8 mouse cellular contexts compared by ENCODE assay signal in the genomic region with DNA sequence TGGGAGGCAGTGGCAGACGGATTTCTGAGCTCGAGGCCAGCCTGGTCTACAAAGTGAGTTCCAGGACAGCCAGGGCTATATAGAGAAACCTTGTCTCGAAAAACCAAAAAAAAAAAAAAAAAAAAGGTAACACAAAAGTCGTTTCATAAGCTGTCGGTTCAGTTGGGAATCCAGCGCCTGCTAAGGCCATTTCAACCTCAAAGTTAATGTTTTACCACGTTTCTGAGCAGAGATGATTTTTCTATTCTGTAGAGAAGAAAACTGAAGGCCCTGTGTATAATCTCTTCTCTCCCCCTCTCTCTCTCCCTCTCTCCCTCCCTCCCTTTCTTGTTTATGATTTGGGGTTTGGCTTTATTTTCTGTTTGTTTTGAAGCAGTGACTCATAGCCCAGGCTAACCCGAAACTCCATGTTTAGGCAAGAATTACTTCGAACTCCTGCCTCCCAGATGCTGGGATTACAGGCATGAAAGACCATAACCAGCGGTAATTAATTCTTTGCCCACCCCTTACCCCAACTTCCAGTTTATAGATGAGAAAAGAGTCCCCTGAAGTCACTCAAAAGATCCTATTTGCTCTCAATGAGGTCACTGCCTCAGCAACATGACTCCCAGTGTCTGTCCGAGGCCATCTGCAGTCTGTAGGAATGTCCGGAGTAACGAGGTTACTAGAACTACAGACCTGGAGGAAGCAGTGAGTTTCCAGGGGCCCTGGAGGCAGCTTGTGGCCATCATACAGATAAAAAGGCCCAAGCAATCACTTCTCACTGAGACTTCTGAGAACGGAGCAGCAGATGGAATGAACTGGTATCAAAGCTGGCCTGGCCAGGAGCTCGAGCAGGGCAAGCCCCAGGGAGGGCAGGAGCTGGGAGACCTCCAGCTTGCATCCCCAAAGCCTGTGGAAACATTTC. TPM values are rescaled to one million over a fixed set of nuclear protein-coding genes. Genes with fewer than 3 reads are reported as not detected.
DNase-seq lines count a peak whose midpoint lies in the region; ATAC-seq and TF ChIP-seq lines count a peak whose summit lies in the region.

No protein-coding gene starts in this region.

- no peaks in the 10 kb centered on the region for H3K9me3 ChIP-seq in hindbrain, embryonic 16.5 days (ENCODE audit: control insufficient read depth, low read length)

- H3ac ChIP-seq in myocyte (ENCODE audit: control insufficient read depth, insufficient read length) = no peak overlapping the region

- H3K4me1 ChIP-seq in kidney, adult 2 months (ENCODE audit: control insufficient read depth, insufficient read depth, low read length) = peaks cover 13% of the 10 kb centered on the region
- 0 out of 2 replicates have a peak, but pooled peaks cover 2% of the 10 kb centered on the region for H3K4me1 ChIP-seq in cortical plate, adult 2 months (ENCODE audit: control insufficient read depth, insufficient read depth, low read length)
- peaks cover 22% of the 10 kb centered on the region for H3K4me1 ChIP-seq in hindbrain, embryonic 16.5 days (ENCODE audit: control insufficient read depth, insufficient read depth, low read depth, low read length)

- no peaks in the 10 kb centered on the region for H3K36me3 ChIP-seq in kidney, adult 2 months (ENCODE audit: control insufficient read depth, insufficient read depth, low read length)
- H3K36me3 ChIP-seq in hindbrain, embryonic 16.5 days (ENCODE audit: control insufficient read depth, insufficient read depth, low read length) = peaks cover 3% of the 10 kb centered on the region; the same call in 1 of the 2 replicates
- no peaks in the 10 kb centered on the region for H3K36me3 ChIP-seq in myocyte (ENCODE audit: control insufficient read depth, insufficient read depth)

- DNase-seq in kidney, adult 2 months = peak; percentile 73
- no peak for DNase-seq in kidney, postnatal 10 days
- no peak for DNase-seq in layer of hippocampus, adult 9-10 months (ENCODE audit: low spot score)
- no peak for DNase-seq in adrenal gland, postnatal 10 days
- no peak for DNase-seq in adrenal gland, adult 8-10 months

- H3K4me3 ChIP-seq in kidney, adult 2 months (ENCODE audit: insufficient read depth, low read depth, low read length) = peak overlapping the region; percentile 30
- H3K4me3 ChIP-seq in cortical plate, adult 2 months (ENCODE audit: insufficient read depth, low read length) = peak overlapping the region; percentile 76; the same call in 1 of the 2 replicates
- H3K4me3 ChIP-seq in hindbrain, embryonic 16.5 days (ENCODE audit: low read length) = peak overlapping the region; percentile 90
- H3K4me3 ChIP-seq in myocyte = peak overlapping the region; percentile 83

- peak overlapping the region; percentile 80 for H3K27ac ChIP-seq in kidney, adult 2 months (ENCODE audit: insufficient read depth, low read depth, low read length)
- 0 out of 2 replicates have a peak overlapping the region, but pooled peaks have one; percentile 32 for H3K27ac ChIP-seq in cortical plate, adult 2 months (ENCODE audit: insufficient read depth, low read length)
- peak overlapping the region; percentile 13; the same call in 1 of the 2 replicates for H3K27ac ChIP-seq in hindbrain, embryonic 16.5 days (ENCODE audit: low read depth, low read length)

- H3K27me3 ChIP-seq in kidney, adult 2 months (replicated peaks; ENCODE audit: control insufficient read depth, insufficient read depth, low read length) = no peaks in the 10 kb centered on the region
- H3K27me3 ChIP-seq in hindbrain, embryonic 16.5 days (replicated peaks; ENCODE audit: control insufficient read depth, insufficient read depth, low read length) = no peaks in the 10 kb centered on the region
- no peaks in the 10 kb centered on the region for H3K27me3 ChIP-seq in myocyte (ENCODE audit: control insufficient read depth, insufficient read depth, insufficient read length)

- TF ChIP-seq POLR2A in kidney, adult 2 months (IDR thresholded peaks at IDR 0.05; ENCODE audit: low read depth, low read length) = no peak
- TF ChIP-seq POLR2A in cortical plate, adult 2 months (IDR thresholded peaks at IDR 0.05; ENCODE audit: extremely low read depth, insufficient read depth, low read length) = no peak
- TF ChIP-seq POLR2A in myocyte (IDR thresholded peaks at IDR 0.05; ENCODE audit: insufficient read length, low read depth) = no peak

- H3K4me2 ChIP-seq in hindbrain, embryonic 16.5 days (ENCODE audit: low read length) = peak overlapping the region; percentile 77
- H3K4me2 ChIP-seq in myocyte (ENCODE audit: low read depth) = peak overlapping the region; percentile 84

- H3K79me2 ChIP-seq in myocyte (ENCODE audit: control insufficient read depth, insufficient read depth) = peaks cover 21% of the 10 kb centered on the region

- 26% methylated on average over 15 of the region's 15 CpGs for WGBS in kidney, adult 2 months
- WGBS in hindbrain, embryonic 16.5 days = 44% methylated on average over 15 of the region's 15 CpGs

- TF ChIP-seq CTCF in kidney, adult 2 months (conservative IDR thresholded peaks at IDR 0.05; ENCODE audit: insufficient read depth, insufficient read length, low read depth, low read length) = no peak
- TF ChIP-seq CTCF in cortical plate, adult 2 months (IDR thresholded peaks at IDR 0.05; ENCODE audit: extremely low read depth, insufficient read depth, low read length) = no peak

- no peak overlapping the region for H3K9ac ChIP-seq in hindbrain, embryonic 16.5 days (ENCODE audit: low read depth, low read length)

- ATAC-seq in hindbrain, embryonic 16.5 days = no peak

TF ChIP-seq in myocyte, 11 proteins besides CTCF, POLR2A, EP300 and RAD21:
- TF ChIP-seq CEBPB (IDR thresholded peaks at IDR 0.05; ENCODE audit: insufficient read depth, poor library complexity, severe bottlenecking) = no peak
- no peak for TF ChIP-seq SRF (IDR thresholded peaks at IDR 0.05; ENCODE audit: control insufficient read depth, insufficient read length, low read depth)
- TF ChIP-seq MAX (IDR thresholded peaks at IDR 0.05; ENCODE audit: low read depth) = no peak
- no peak for TF ChIP-seq MYOG (IDR thresholded peaks at IDR 0.05; ENCODE audit: control insufficient read depth in 1 of 3, insufficient read depth in 1 of 3, insufficient read length in 2 of 3, low read depth in 2 of 3)
- TF ChIP-seq USF1 (IDR thresholded peaks at IDR 0.05; ENCODE audit: low read depth) = no peak
- TF ChIP-seq POLR2AphosphoS2 (IDR thresholded peaks at IDR 0.05; ENCODE audit: insufficient read length, low read depth) = no peak
- TF ChIP-seq TCF12 (IDR thresholded peaks at IDR 0.05; ENCODE audit: insufficient read depth, poor library complexity, severe bottlenecking) = no peak
- no peak for TF ChIP-seq MYOD1 (IDR thresholded peaks at IDR 0.05; ENCODE audit: control insufficient read depth in 1 of 3, insufficient read length in 2 of 3, low read depth in 2 of 3)
- TF ChIP-seq TCF3 (IDR thresholded peaks at IDR 0.05; ENCODE audit: insufficient read length, low read depth) = no peak
- no peak for TF ChIP-seq E2F4 (IDR thresholded peaks at IDR 0.05; ENCODE audit: insufficient read depth)

RNA-seq across cellular contexts. Expression of gene Slc25a39, which starts 1.4 kb away (rescaled TPM):
- 1,128 and 1,486 TPM in 2 replicates for polyA plus RNA-seq in kidney, adult 2 months (2012; rRNA removed)
- polyA plus RNA-seq in cortical plate, adult 2 months (2012; rRNA removed) = 85.9 and 88.4 TPM in 2 replicates
- 182 and 187 TPM in 2 replicates for polyA plus RNA-seq in hindbrain, embryonic 16.5 days (2015; fragmentation: Nextera tagmentation; extraction: Ambion mirVana)
- polyA plus RNA-seq in myocyte (2012; fragmentation: generic; extraction: Trizol) = 274 TPM
- 100 to 1,000 TPM; 327 to 377 TPM for total RNA-seq in adrenal gland, postnatal 10 days (2021)
- total RNA-seq in adrenal gland, adult 8-10 months (2022) = 100 to 1,000 TPM; 343 to 469 (median 379) TPM

RNA-seq across cellular contexts. Expression of gene Rundc3a, which starts 15.9 kb away (rescaled TPM):
- polyA plus RNA-seq in kidney, adult 2 months (2012; rRNA removed) = 2.6 and 3.4 TPM in 2 replicates
- 511 and 558 TPM in 2 replicates for polyA plus RNA-seq in cortical plate, adult 2 months (2012; rRNA removed)
- 127 and 136 TPM in 2 replicates for polyA plus RNA-seq in hindbrain, embryonic 16.5 days (2015; fragmentation: Nextera tagmentation; extraction: Ambion mirVana)
- polyA plus RNA-seq in myocyte (2012; fragmentation: generic; extraction: Trizol) = 10.3 TPM
- 10 to 100 TPM; 21.2 to 34.3 TPM for total RNA-seq in adrenal gland, postnatal 10 days (2021)
- 10 to 100 TPM; 53.9 to 83.9 (median 77.5) TPM for total RNA-seq in adrenal gland, adult 8-10 months (2022)

RNA-seq across cellular contexts. Expression of gene Grn, which starts 21.0 kb away (rescaled TPM):
- 184 and 195 TPM in 2 replicates for polyA plus RNA-seq in kidney, adult 2 months (2012; rRNA removed)
- 64.6 and 67.2 TPM in 2 replicates for polyA plus RNA-seq in cortical plate, adult 2 months (2012; rRNA removed)
- 95.4 and 100 TPM in 2 replicates for polyA plus RNA-seq in hindbrain, embryonic 16.5 days (2015; fragmentation: Nextera tagmentation; extraction: Ambion mirVana)
- polyA plus RNA-seq in myocyte (2012; fragmentation: generic; extraction: Trizol) = 174 TPM
- 100 to 1,000 TPM; 161 to 189 TPM for total RNA-seq in adrenal gland, postnatal 10 days (2021)
- total RNA-seq in adrenal gland, adult 8-10 months (2022) = 100 to 1,000 TPM; 171 to 220 (median 202) TPM

RNA-seq across cellular contexts. Expression of gene Fam171a2, which starts 38.3 kb away (rescaled TPM):
- polyA plus RNA-seq in kidney, adult 2 months (2012; rRNA removed) = 18.9 and 20.4 TPM in 2 replicates
- 77.9 and 78.3 TPM in 2 replicates for polyA plus RNA-seq in cortical plate, adult 2 months (2012; rRNA removed)
- polyA plus RNA-seq in hindbrain, embryonic 16.5 days (2015; fragmentation: Nextera tagmentation; extraction: Ambion mirVana) = 17.8 and 17.9 TPM in 2 replicates
- polyA plus RNA-seq in myocyte (2012; fragmentation: generic; extraction: Trizol) = 162 TPM
- total RNA-seq in adrenal gland, postnatal 10 days (2021) = 10 to 100 TPM; 12.3 to 15.3 TPM
- total RNA-seq in adrenal gland, adult 8-10 months (2022) = 1 to 10 TPM; 3.8 to 6.2 (median 5.0) TPM

RNA-seq across cellular contexts. Expression of gene Slc4a1, which starts 43.1 kb away (rescaled TPM):
- polyA plus RNA-seq in kidney, adult 2 months (2012; rRNA removed) = 79.5 and 90.6 TPM in 2 replicates
- 0.02 and 0.04 TPM in 2 replicates for polyA plus RNA-seq in cortical plate, adult 2 months (2012; rRNA removed)
- 1.4 and 3.2 TPM in 2 replicates for polyA plus RNA-seq in hindbrain, embryonic 16.5 days (2015; fragmentation: Nextera tagmentation; extraction: Ambion mirVana)
- not detected for polyA plus RNA-seq in myocyte (2012; fragmentation: generic; extraction: Trizol)
- total RNA-seq in adrenal gland, postnatal 10 days (2021) = 10 to 100 TPM; 26.6 to 64.2 TPM
- under 1 TPM; 0.06 to 0.70 (median 0.31) TPM for total RNA-seq in adrenal gland, adult 8-10 months (2022)

Comparison
In these comparisons a context has a peak if more than half of its experiments do, and no peak if none do; other contexts are left out.
1. H3K27ac ChIP-seq: peak in every context shown above with its lines; median percentile 80 in kidney, adult 2 months; 32 in cortical plate, adult 2 months; 13 in hindbrain, embryonic 16.5 days.
2. H3K4me3 ChIP-seq: peak in every context shown above with its lines; median percentile 90 in hindbrain, embryonic 16.5 days; 83 in myocyte; 76 in cortical plate, adult 2 months; 30 in kidney, adult 2 months.
3. RNA of gene Rundc3a, which starts 15.9 kb away (polyA plus RNA-seq): 511 to 558 TPM in cortical plate, adult 2 months and 127 to 136 TPM in hindbrain, embryonic 16.5 days; 10.3 TPM in myocyte (single experiment) and 2.6 to 3.4 TPM in kidney, adult 2 months; every median in the first group is over 10 times any median in the second.